Mouse (Mus musculus) olfactory bulb, adult 2 months (tissue): ENCODE measurements around the gene Meox2.

Source experiments
- CTCF ChIP-seq: fragments of 200-500 bp; IDR thresholded peaks from 2 replicates; pipeline ENCODE4 v1.5.1; 2012; ENCODE audit warnings: low read depth, mild to moderate bottlenecking, low read length, moderate library complexity; ENCODE audit not compliant: insufficient read depth
- POLR2A ChIP-seq: fragments of 200-500 bp; IDR thresholded peaks from 2 replicates; pipeline ENCODE4 v1.6.1; 2012; ENCODE audit warnings: mild to moderate bottlenecking, low read depth, low read length, moderate library complexity; ENCODE audit not compliant: insufficient read depth

DNA sequence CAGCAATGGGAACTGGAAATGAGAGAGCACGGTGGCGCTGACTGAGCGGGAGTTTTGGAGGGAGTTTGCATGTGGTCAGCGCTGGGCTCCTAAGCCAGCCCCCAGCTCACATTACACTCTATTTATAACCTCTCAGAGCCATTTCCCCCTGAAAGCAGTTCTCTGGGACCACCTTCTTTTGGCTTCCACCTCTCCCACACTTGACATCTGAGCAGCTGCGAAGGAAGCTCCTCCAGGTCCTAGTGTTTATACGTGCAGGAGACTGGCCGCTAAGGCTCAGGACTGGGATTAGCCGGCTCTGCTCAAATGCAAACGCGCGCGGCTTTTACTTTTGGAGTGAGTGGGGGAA lies at the start of gene Meox2:
- TF ChIP-seq CTCF, result no peak
- TF ChIP-seq POLR2A, result no peak
